Mouse (Mus musculus) forebrain, embryonic 12.5 days (tissue): ENCODE data around the gene Kazn. TPM values are rescaled to one million over a fixed set of nuclear protein-coding genes. Genes with fewer than 3 reads are reported as not detected.

Experiments used
- ATAC-seq: fragments of 200-750 bp; cut with Nextera tagmentation; 2 replicates; pipeline ENCODE4 v1.8.0; 2017; ENCODE audit warnings: moderate TSS enrichment; ENCODE audit not compliant: low FRiP score
- H3K27ac ChIP-seq: fragments of 300-500 bp; sonication (generic); 2 replicates; pipeline ENCODE4 v1.5.1; 2016; ENCODE audit warnings: mild to moderate bottlenecking
- H3K27me3 ChIP-seq: fragments of 300-500 bp; sonication (generic); 2 replicates; pipeline ENCODE4 v1.6.1; 2016; ENCODE audit warnings: mild to moderate bottlenecking
- H3K36me3 ChIP-seq: fragments of 300-500 bp; sonication (generic); replicated peaks from 2 replicates; pipeline ENCODE4 v1.6.1; 2016; ENCODE audit warnings: mild to moderate bottlenecking
- H3K4me1 ChIP-seq: fragments of 300-500 bp; sonication (generic); 2 replicates; pipeline ENCODE4 v1.6.1; 2016
- H3K4me2 ChIP-seq: fragments of 300-500 bp; sonication (generic); 2 replicates; pipeline ENCODE4 v1.6.1; 2016; ENCODE audit warnings: mild to moderate bottlenecking, moderate library complexity
- H3K4me3 ChIP-seq: fragments of 300-500 bp; sonication (generic); replicated peaks from 2 replicates; pipeline ENCODE4 v1.5.1; 2016; ENCODE audit warnings: mild to moderate bottlenecking
- H3K9ac ChIP-seq: fragments of 300-500 bp; sonication (generic); 2 replicates; pipeline ENCODE4 v1.6.1; 2016; ENCODE audit warnings: mild to moderate bottlenecking
- H3K9me3 ChIP-seq: fragments of 300-500 bp; sonication (generic); 2 replicates; pipeline ENCODE4 v1.6.1; 2016
- WGBS: fragments of 180-500 bp; shearing (Covaris S2); methylation state at CpG from one replicate; pipeline ENCODE4 v1.1.7; 2016; 5-methylcytosine and 5-hydroxymethylcytosine counted together
- polyA plus RNA-seq: library from polyadenylated mRNA; unstranded; fragments of >200 nt; fragmentation: Nextera tagmentation; extraction: Ambion mirVana; gene quantifications from 2 replicates; pipeline ENCODE4 v1.2.1, GENCODE M21; 2016

Kazn gene
- polyA plus RNA-seq, 1 experiment from 2014 or later: 22.2 TPM

GRCm38 (mm10) chr4:142184852-142185532, 54.2 kb downstream of the Kazn start:
- H3K27me3 ChIP-seq: no peaks in the 10 kb centered on the region
- no peak overlapping the region for H3K27ac ChIP-seq
- no peak overlapping the region for H3K9ac ChIP-seq
- H3K9me3 ChIP-seq: no peaks in the 10 kb centered on the region
- H3K4me1 ChIP-seq: peaks cover 9% of the 10 kb centered on the region
- no peak for ATAC-seq
- 91% methylated on average over 13 of the region's 13 CpGs for WGBS
- no peaks in the 10 kb centered on the region for H3K36me3 ChIP-seq
- H3K4me2 ChIP-seq: no peak overlapping the region
- no peak overlapping the region for H3K4me3 ChIP-seq

DNA sequence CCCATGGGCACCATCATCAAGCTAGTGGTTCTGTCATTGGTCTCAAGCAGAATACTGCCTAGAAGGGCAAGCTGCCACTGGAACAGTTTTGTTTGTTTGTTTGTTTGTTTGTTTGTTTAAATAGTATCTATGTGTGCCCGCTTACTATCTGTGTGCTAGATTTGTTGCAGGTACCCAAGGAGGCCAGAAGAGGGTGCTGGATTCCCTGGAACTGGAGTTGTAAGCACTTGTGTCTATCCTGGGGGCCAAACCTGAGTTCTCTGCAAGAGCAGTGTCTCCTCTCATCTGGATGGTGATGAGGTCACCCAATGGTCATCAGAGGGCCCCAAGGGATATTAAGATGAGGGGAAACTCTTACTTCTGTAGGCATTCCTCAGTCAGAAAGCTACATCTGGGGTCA, 55.6 kb downstream of the Kazn start:
- Histone ChIP-seq H3K27me3 (no peaks in the 10 kb centered on the region), H3K36me3 (no peaks in the 10 kb centered on the region), H3K4me1 (peaks cover 16% of the 10 kb centered on the region), H3K9ac (no peak overlapping the region), H3K9me3 (no peaks in the 10 kb centered on the region), H3K27ac (no peak overlapping the region), H3K4me3 (no peak overlapping the region), H3K4me2 (no peak overlapping the region)
- no peak for ATAC-seq
- 81% methylated on average over 1 of the region's 1 CpGs for WGBS

DNA sequence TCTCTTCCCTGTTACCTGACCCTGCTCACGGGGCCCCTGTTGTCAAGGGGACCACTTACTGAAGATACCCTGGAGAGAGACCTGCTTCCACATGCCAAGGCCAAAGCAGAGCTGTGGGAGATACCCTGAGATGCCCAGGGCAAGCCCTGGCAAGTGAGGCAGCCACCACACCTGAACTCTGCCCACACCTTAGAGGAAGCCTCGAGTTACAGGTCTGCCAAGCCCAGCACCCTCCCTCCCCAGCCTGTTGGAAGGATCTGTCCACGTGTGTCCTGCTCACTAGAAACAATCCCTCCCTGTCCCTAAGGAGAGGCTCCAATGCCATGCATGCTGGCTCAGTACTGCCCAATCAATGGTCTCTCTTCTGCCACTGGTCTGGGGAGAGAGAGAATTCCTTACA, 56.2 kb downstream of the Kazn start:
- Histone ChIP-seq H3K27ac (no peak overlapping the region), H3K9me3 (no peaks in the 10 kb centered on the region), H3K9ac (no peak overlapping the region), H3K36me3 (no peaks in the 10 kb centered on the region), H3K4me2 (no peak overlapping the region), H3K4me1 (peaks cover 16% of the 10 kb centered on the region), H3K4me3 (no peak overlapping the region), H3K27me3 (no peaks in the 10 kb centered on the region)
- no peak for ATAC-seq
- 75% methylated on average over 3 of the region's 3 CpGs for WGBS

- no peaks in the 10 kb centered on the region for H3K27me3 ChIP-seq
- H3K4me1 ChIP-seq: peaks cover 16% of the 10 kb centered on the region
- no peak overlapping the region for H3K4me3 ChIP-seq
- no peaks in the 10 kb centered on the region for H3K36me3 ChIP-seq
- H3K27ac ChIP-seq: no peak overlapping the region
- WGBS: 84% methylated on average over 4 of the region's 4 CpGs
- no peak for ATAC-seq
- no peak overlapping the region for H3K9ac ChIP-seq
- no peak overlapping the region for H3K4me2 ChIP-seq
- no peaks in the 10 kb centered on the region for H3K9me3 ChIP-seq
Measured at GRCm38 (mm10) chr4:142181646-142182045, 57.6 kb downstream of the Kazn start.

- ATAC-seq: 0 out of 2 replicates have a peak, but pooled peaks have one; percentile 31
- Histone ChIP-seq H3K4me2 (no peak overlapping the region), H3K4me1 (peaks cover 16% of the 10 kb centered on the region), H3K4me3 (no peak overlapping the region), H3K27ac (peak overlapping the region; percentile 67), H3K9me3 (no peaks in the 10 kb centered on the region), H3K27me3 (no peaks in the 10 kb centered on the region), H3K36me3 (no peaks in the 10 kb centered on the region), H3K9ac (no peak overlapping the region)
- 90% methylated on average over 9 of the region's 9 CpGs for WGBS
Measured at GRCm38 (mm10) chr4:142180874-142181273, 58.3 kb downstream of the Kazn start.

GRCm38 (mm10) chr4:142180289-142180688, 58.9 kb downstream of the Kazn start:
- H3K9me3 ChIP-seq: no peaks in the 10 kb centered on the region
- WGBS: 63% methylated on average over 3 of the region's 3 CpGs
- H3K4me2 ChIP-seq: no peak overlapping the region
- H3K9ac ChIP-seq: no peak overlapping the region
- peak overlapping the region; percentile 67 for H3K27ac ChIP-seq
- no peak for ATAC-seq
- H3K27me3 ChIP-seq: no peaks in the 10 kb centered on the region
- peaks cover 16% of the 10 kb centered on the region for H3K4me1 ChIP-seq
- no peak overlapping the region for H3K4me3 ChIP-seq
- H3K36me3 ChIP-seq: no peaks in the 10 kb centered on the region

GRCm38 (mm10) chr4:142179531-142179930, 59.7 kb downstream of the Kazn start:
- peak overlapping the region; percentile 43; the same call in 1 of the 2 replicates for H3K27ac ChIP-seq
- ATAC-seq: no peak
- H3K4me1 ChIP-seq: peaks cover 20% of the 10 kb centered on the region
- no peak overlapping the region for H3K4me3 ChIP-seq
- H3K36me3 ChIP-seq: no peaks in the 10 kb centered on the region
- no peak overlapping the region for H3K9ac ChIP-seq
- 81% methylated on average over 13 of the region's 13 CpGs for WGBS
- H3K4me2 ChIP-seq: no peak overlapping the region
- H3K9me3 ChIP-seq: no peaks in the 10 kb centered on the region
- H3K27me3 ChIP-seq: no peaks in the 10 kb centered on the region

DNA sequence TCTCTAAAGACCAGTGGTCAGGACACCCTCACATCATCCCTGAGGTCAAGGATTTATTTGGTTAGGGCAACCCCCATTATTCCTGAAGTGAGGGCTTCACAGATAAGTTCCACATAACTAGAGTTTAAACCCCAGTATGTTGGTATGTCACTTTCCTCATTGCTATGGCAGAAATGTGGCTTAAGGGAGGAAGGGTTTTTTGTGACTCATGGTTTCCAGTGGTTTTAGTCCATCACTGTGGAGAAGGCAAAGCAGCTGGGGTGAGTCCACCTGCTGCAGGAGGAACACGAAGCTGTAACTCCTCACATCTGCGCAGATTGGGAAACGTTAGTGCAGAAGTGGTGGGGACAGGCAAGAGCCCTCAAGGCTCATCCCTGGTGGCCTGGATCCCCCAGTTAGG, 62.5 kb downstream of the Kazn start:
- H3K27ac ChIP-seq: no peak overlapping the region

DNA sequence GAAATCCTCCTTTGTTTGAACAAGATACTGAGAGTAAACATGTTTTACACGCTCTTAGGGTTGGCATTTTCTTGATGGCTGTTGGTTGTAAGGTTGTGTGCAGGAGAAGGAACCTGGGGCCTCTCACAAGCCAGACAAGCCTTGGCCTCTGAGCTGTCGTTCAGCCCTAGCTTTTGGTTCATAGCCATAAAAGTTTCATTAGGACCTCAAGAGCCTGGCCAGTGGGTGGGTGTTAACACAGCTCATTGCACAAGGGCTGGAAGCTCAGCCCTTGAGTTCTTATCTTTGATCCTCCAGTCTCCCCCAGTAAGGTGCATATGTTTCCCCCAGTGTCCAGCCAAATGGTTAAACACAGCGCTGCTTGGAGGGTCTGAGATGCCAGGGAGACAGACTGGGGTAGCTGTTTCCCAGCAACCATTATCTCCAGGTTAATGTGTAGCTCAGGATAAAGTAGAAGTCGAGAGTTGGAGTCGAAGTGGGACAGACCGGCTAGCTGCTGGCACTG, 65.2 kb downstream of the Kazn start:
- ATAC-seq: no peak
- no peaks in the 10 kb centered on the region for H3K36me3 ChIP-seq
- H3K4me3 ChIP-seq: no peak overlapping the region
- no peak overlapping the region for H3K4me2 ChIP-seq
- peaks cover 28% of the 10 kb centered on the region for H3K4me1 ChIP-seq
- 58% methylated on average over 6 of the region's 6 CpGs for WGBS
- H3K9me3 ChIP-seq: no peaks in the 10 kb centered on the region
- no peak overlapping the region for H3K9ac ChIP-seq
- H3K27ac ChIP-seq: no peak overlapping the region
- no peaks in the 10 kb centered on the region for H3K27me3 ChIP-seq

More for the DNA sequence above, 62.5 kb downstream of the Kazn start:
- no peak overlapping the region for H3K4me2 ChIP-seq
- ATAC-seq: no peak
- H3K27me3 ChIP-seq: no peaks in the 10 kb centered on the region
- H3K9ac ChIP-seq: no peak overlapping the region
- H3K4me3 ChIP-seq: no peak overlapping the region
- no peaks in the 10 kb centered on the region for H3K9me3 ChIP-seq
- 93% methylated on average over 3 of the region's 3 CpGs for WGBS
- H3K36me3 ChIP-seq: no peaks in the 10 kb centered on the region
- peaks cover 37% of the 10 kb centered on the region for H3K4me1 ChIP-seq

- Histone ChIP-seq H3K9ac (no peak overlapping the region), H3K4me1 (peaks cover 28% of the 10 kb centered on the region), H3K27me3 (no peaks in the 10 kb centered on the region), H3K36me3 (no peaks in the 10 kb centered on the region), H3K9me3 (no peaks in the 10 kb centered on the region), H3K4me2 (no peak overlapping the region), H3K27ac (no peak overlapping the region), H3K4me3 (no peak overlapping the region)
- ATAC-seq: no peak
- 95% methylated on average over 4 of the region's 4 CpGs for WGBS
Measured at GRCm38 (mm10) chr4:142172942-142173341, 66.3 kb downstream of the Kazn start.

DNA sequence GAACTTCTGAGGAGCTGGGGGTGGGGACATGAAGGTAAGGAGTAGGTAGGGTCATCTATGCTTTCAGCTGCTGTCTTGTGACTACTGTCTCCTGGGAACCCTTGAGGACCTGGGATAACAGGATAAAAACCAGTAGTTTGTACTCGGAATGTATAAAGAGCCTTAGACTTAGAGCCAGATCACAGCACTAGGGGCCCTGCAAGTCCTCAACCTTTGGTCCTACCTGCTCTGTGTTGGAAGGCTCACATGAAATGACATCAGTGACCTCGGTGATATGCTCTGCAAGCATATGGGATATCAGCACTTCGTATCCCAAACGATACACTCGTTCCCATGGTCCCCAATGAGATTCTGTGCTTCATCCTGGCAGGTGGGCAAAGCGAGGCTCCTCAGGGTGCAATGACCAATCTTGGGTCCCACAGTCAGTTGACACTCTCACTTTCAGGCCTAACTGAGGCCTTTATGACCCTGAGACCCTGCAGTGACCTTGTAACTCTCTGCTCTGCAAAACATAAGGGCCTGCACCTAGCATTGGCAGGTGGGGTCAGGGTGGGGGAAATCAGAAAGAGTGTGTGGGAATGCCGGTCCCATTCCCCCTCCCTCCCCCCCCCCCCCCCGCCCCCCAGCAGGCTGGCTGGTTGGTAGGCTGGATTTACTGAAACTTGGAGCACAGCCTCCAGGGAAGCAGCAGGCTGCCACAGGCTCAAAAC, 67.3 kb downstream of the Kazn start:
- 75% methylated on average over 7 of the region's 8 CpGs for WGBS
- Histone ChIP-seq H3K27me3 (no peaks in the 10 kb centered on the region), H3K36me3 (no peaks in the 10 kb centered on the region), H3K9me3 (no peaks in the 10 kb centered on the region), H3K4me3 (no peak overlapping the region), H3K27ac (no peak overlapping the region), H3K9ac (no peak overlapping the region), H3K4me2 (no peak overlapping the region), H3K4me1 (peaks cover 28% of the 10 kb centered on the region)
- no peak for ATAC-seq

GRCm38 (mm10) chr4:142170882-142171768, 68.1 kb downstream of the Kazn start:
- peak overlapping the region; percentile 54; the same call in 1 of the 2 replicates for H3K27ac ChIP-seq
- no peak overlapping the region for H3K4me2 ChIP-seq
- H3K9ac ChIP-seq: no peak overlapping the region
- no peaks in the 10 kb centered on the region for H3K36me3 ChIP-seq
- no peaks in the 10 kb centered on the region for H3K9me3 ChIP-seq
- WGBS: 46% methylated on average over 18 of the region's 18 CpGs
- no peak for ATAC-seq
- H3K27me3 ChIP-seq: no peaks in the 10 kb centered on the region
- H3K4me3 ChIP-seq: no peak overlapping the region
- peaks cover 36% of the 10 kb centered on the region for H3K4me1 ChIP-seq
